Mouse (Mus musculus) embryonic facial prominence, embryonic 11.5 days (tissue): ENCODE results near the gene Mettl23. TPM values are rescaled to one million over a fixed set of nuclear protein-coding genes. Genes with fewer than 3 reads are reported as not detected.
"Not testable (repeated sequence)": the region's sequence is repeated elsewhere in the genome, so short reads cannot be mapped to it uniquely, and the experiment has no call there.

ENCODE experiments used
- ATAC-seq: fragments of 200-750 bp; cut with Nextera tagmentation; replicated peaks from 2 replicates; pipeline ENCODE4 v1.8.0; 2017; ENCODE audit warnings: low read depth; ENCODE audit not compliant: insufficient number of reproducible peaks, low FRiP score, low TSS enrichment
- DNase-seq: peaks from one replicate; pipeline ENCODE4 v3.0.0-alpha.2; 2015; ENCODE audit warnings: low spot score
- H3K27ac ChIP-seq: fragments of 300-500 bp; sonication (generic); replicated peaks from 2 replicates; pipeline ENCODE4 v1.5.1; 2014; ENCODE audit warnings: mild to moderate bottlenecking, low read depth, low read length, control low read depth
- H3K27me3 ChIP-seq: fragments of 300-500 bp; sonication (generic); 2 replicates; pipeline ENCODE4 v1.6.1; 2014; ENCODE audit warnings: mild to moderate bottlenecking, low read length, moderate library complexity, mixed read lengths; ENCODE audit not compliant: control insufficient read depth, insufficient read depth
- H3K36me3 ChIP-seq: fragments of 300-500 bp; sonication (generic); replicated peaks from 2 replicates; pipeline ENCODE4 v1.6.1; 2014; ENCODE audit warnings: low read depth, mild to moderate bottlenecking, low read length, moderate library complexity, mixed read lengths; ENCODE audit not compliant: control insufficient read depth, insufficient read depth
- H3K4me1 ChIP-seq: fragments of 300-500 bp; sonication (generic); 2 replicates; pipeline ENCODE4 v1.6.1; 2014; ENCODE audit warnings: low read length, mixed read lengths; ENCODE audit not compliant: control insufficient read depth, insufficient read depth
- H3K4me2 ChIP-seq: fragments of 300-500 bp; sonication (generic); 2 replicates; pipeline ENCODE4 v1.6.1; 2014; ENCODE audit warnings: low read depth, mild to moderate bottlenecking, control low read depth, low read length, moderate library complexity
- H3K4me3 ChIP-seq: fragments of 300-500 bp; sonication (generic); 2 replicates; pipeline ENCODE4 v1.5.1; 2014; ENCODE audit warnings: low read depth, low read length, control low read depth
- H3K9ac ChIP-seq: fragments of 300-500 bp; sonication (generic); replicated peaks from 2 replicates; pipeline ENCODE4 v1.6.1; 2014; ENCODE audit warnings: mild to moderate bottlenecking, control low read depth, low read length
- H3K9me3 ChIP-seq: fragments of 300-500 bp; sonication (generic); replicated peaks from 2 replicates; pipeline ENCODE4 v1.6.1; 2016; ENCODE audit warnings: mild to moderate bottlenecking, low read length, inconsistent platforms, mixed read lengths; ENCODE audit not compliant: control insufficient read depth
- WGBS: fragments of 180-500 bp; shearing (Covaris S2); extraction: QIAGEN DNeasy Blood & Tissue Kit; methylation state at CpG from one replicate; pipeline ENCODE4 v1.1.7; 2014; 5-methylcytosine and 5-hydroxymethylcytosine counted together
- polyA plus RNA-seq: library from polyadenylated mRNA; unstranded; fragments of >200 nt; fragmentation: Nextera tagmentation; extraction: Ambion mirVana; gene quantifications from 2 replicates; pipeline ENCODE4 v1.2.1, GENCODE M21; 2014

The Mettl23 gene
- polyA plus RNA-seq, 1 experiment from 2014 or later, result 67.0 TPM

DNA sequence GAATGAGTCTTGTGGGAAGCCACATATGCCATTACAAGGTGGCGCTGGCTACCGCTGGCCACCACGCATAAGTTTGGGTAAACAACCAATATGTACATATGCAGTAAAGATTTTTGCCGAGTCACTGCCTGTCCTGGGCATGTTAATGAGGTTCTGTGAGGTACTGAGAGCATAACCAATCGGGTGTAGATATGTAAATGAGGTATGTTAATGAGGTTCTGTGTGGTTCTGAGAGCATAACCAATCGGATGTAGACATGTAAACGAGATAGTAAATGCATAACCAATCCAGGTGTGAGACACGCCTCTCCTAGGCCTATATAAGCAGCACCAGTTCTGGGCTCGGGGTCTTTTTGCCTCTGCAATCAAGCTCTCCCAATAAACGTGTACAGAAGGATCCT lies 59.5 kb downstream of the Mettl23 start:
- H3K27me3 ChIP-seq, H3K36me3 ChIP-seq, H3K9ac ChIP-seq, H3K9me3 ChIP-seq, H3K4me1 ChIP-seq, H3K27ac ChIP-seq, H3K4me2 ChIP-seq, DNase-seq, H3K4me3 ChIP-seq, ATAC-seq: not testable (repeated sequence)
- 90% methylated on average over 10 of the region's 10 CpGs for WGBS

Other genes starting within 250 kb of the Mettl23 start
- gene Rhbdf2, start 216.3 kb upstream of the Mettl23 start, polyA plus RNA-seq, result 2.8 and 3.1 TPM in 2 replicates
- 0.43 and 0.77 TPM in 2 replicates for gene Prcd, start 189.7 kb upstream of the Mettl23 start, polyA plus RNA-seq
- gene Cygb, start 189.0 kb upstream of the Mettl23 start, polyA plus RNA-seq, result 3.5 and 3.8 TPM in 2 replicates
- gene St6galnac1, start 67.8 kb upstream of the Mettl23 start, polyA plus RNA-seq, result not detected in 2 replicates
- 18.1 and 21.9 TPM in 2 replicates for gene Mxra7, start 15.2 kb upstream of the Mettl23 start, polyA plus RNA-seq
- gene Jmjd6, start 171 bp downstream of the Mettl23 start, polyA plus RNA-seq, result 74.2 and 75.1 TPM in 2 replicates
- 33.9 and 35.7 TPM in 2 replicates for gene Mfsd11, start 9.2 kb downstream of the Mettl23 start, polyA plus RNA-seq
- gene Srsf2, start 9.8 kb downstream of the Mettl23 start, polyA plus RNA-seq, result 1,064 and 1,163 TPM in 2 replicates
- gene Mgat5b, start 75.6 kb downstream of the Mettl23 start, polyA plus RNA-seq, result 1.5 and 2.0 TPM in 2 replicates